Mouse (Mus musculus) CH12.LX (cell line): Measurements from ENCODE around the gene Pbrm1. TPM values are rescaled to one million over a fixed set of nuclear protein-coding genes. Genes with fewer than 3 reads are reported as not detected.

Experiments used
- DNase-seq: peaks from one replicate; pipeline ENCODE4 v3.0.0-alpha.2; 2013; ENCODE audit errors: extremely low read depth
- H3K27ac ChIP-seq: 2 replicates; pipeline ENCODE4 v1.5.1; 2012; ENCODE audit warnings: low read depth, mild to moderate bottlenecking, control low read depth, moderate library complexity; ENCODE audit not compliant: insufficient read depth
- H3K27me3 ChIP-seq: replicated peaks from 2 replicates; pipeline ENCODE3; 2012; ENCODE audit warnings: inconsistent platforms
- H3K36me3 ChIP-seq, 2 experiments: replicated peaks in 1 of 2; 2 replicates each; pipeline versions ENCODE3 to v1.6.1; 2012; ENCODE audit warnings: inconsistent platforms in 1 of 2, low read length in 1 of 2, mild to moderate bottlenecking in 1 of 2, mixed read lengths in 1 of 2, moderate library complexity in 1 of 2; ENCODE audit not compliant: control insufficient read depth in 1 of 2, insufficient read depth in 1 of 2
- H3K4me1 ChIP-seq, 2 experiments: 2 replicates each; pipeline ENCODE4 v1.6.1; 2012; ENCODE audit warnings: inconsistent platforms in 1 of 2, moderate library complexity in 1 of 2; ENCODE audit not compliant: insufficient read depth in 2 of 2, control insufficient read depth in 1 of 2
- H3K4me2 ChIP-seq: 2 replicates; pipeline ENCODE4 v1.6.1; 2012; ENCODE audit warnings: low read depth, mild to moderate bottlenecking, control low read depth; ENCODE audit not compliant: poor library complexity, insufficient read depth, severe bottlenecking
- H3K4me3 ChIP-seq, 3 experiments: fragments of 150-350 bp in 1 of 3; sonication (generic) in 1 of 3; replicated peaks in 1 of 3; 2 replicates each; pipeline versions ENCODE3 to v1.5.1; 2011 to 2012; ENCODE audit warnings: low read depth in 2 of 3, low read length in 2 of 3, mild to moderate bottlenecking in 2 of 3, moderate library complexity in 2 of 3, control low read depth in 1 of 3, improper control_type of control experiment in 1 of 3, inconsistent platforms in 1 of 3, mixed read lengths in 1 of 3; ENCODE audit not compliant: poor library complexity in 1 of 3
- H3K79me2 ChIP-seq: replicated peaks from 2 replicates; pipeline ENCODE4 v1.6.1; 2012; ENCODE audit warnings: mild to moderate bottlenecking, moderate library complexity; ENCODE audit not compliant: control insufficient read depth, poor library complexity, insufficient read depth, severe bottlenecking; ENCODE audit errors: extremely low read depth
- H3K9ac ChIP-seq: 2 replicates; pipeline ENCODE4 v1.6.1; 2012; ENCODE audit warnings: low read depth, mild to moderate bottlenecking, control low read depth, moderate library complexity; ENCODE audit not compliant: insufficient read depth
- H3K9me3 ChIP-seq: replicated peaks from 2 replicates; pipeline ENCODE3; 2012; ENCODE audit warnings: low read length, inconsistent platforms, mixed read lengths
- BHLHE40 ChIP-seq: IDR thresholded peaks from 2 replicates; pipeline ENCODE4 v1.6.1; 2011; ENCODE audit warnings: mild to moderate bottlenecking, low read depth, low read length, improper control_type of control experiment
- CHD1 ChIP-seq: IDR thresholded peaks from 2 replicates; pipeline ENCODE4 v1.6.1; 2012; ENCODE audit warnings: low read depth, low read length, improper control_type of control experiment, inconsistent platforms
- CHD2 ChIP-seq: IDR thresholded peaks from 2 replicates; pipeline ENCODE4 v1.6.1; 2011; ENCODE audit warnings: low read length, improper control_type of control experiment
- CTCF ChIP-seq, 2 experiments: IDR thresholded peaks in 1 of 2; conservative IDR thresholded peaks in 1 of 2; 2 replicates each; pipeline ENCODE4 v1.5.1; 2011 to 2012; ENCODE audit warnings: low read depth in 2 of 2, low read length in 2 of 2, improper control_type of control experiment in 1 of 2, inconsistent platforms in 1 of 2, mild to moderate bottlenecking in 1 of 2, moderate library complexity in 1 of 2
- E2F4 ChIP-seq: IDR thresholded peaks from 2 replicates; pipeline ENCODE4 v1.6.1; 2011; ENCODE audit warnings: low read depth, low read length, improper control_type of control experiment; ENCODE audit not compliant: insufficient replicate concordance
- ELF1 ChIP-seq: IDR thresholded peaks from 2 replicates; pipeline ENCODE4 v1.6.1; 2014; ENCODE audit warnings: low read depth, mild to moderate bottlenecking, inconsistent platforms, low read length, improper control_type of control experiment
- EP300 ChIP-seq: IDR thresholded peaks from 2 replicates; pipeline ENCODE4 v1.6.1; 2011; ENCODE audit warnings: low read length, improper control_type of control experiment
- GABPA ChIP-seq: IDR thresholded peaks from 2 replicates; pipeline ENCODE4 v1.6.1; 2012; ENCODE audit warnings: low read depth, low read length, improper control_type of control experiment, inconsistent platforms; ENCODE audit not compliant: insufficient replicate concordance
- JUN ChIP-seq: IDR thresholded peaks from 2 replicates; pipeline ENCODE4 v1.6.1; 2011; ENCODE audit warnings: low read depth, mild to moderate bottlenecking, low read length, improper control_type of control experiment, moderate library complexity; ENCODE audit not compliant: insufficient read depth
- JUND ChIP-seq: conservative IDR thresholded peaks from 2 replicates; pipeline ENCODE4 v1.6.1; 2011; ENCODE audit warnings: low read depth, low read length, improper control_type of control experiment
- KAT2A ChIP-seq: IDR thresholded peaks from 2 replicates; pipeline ENCODE4 v1.6.1; 2012; ENCODE audit warnings: low read length, improper control_type of control experiment, inconsistent platforms; ENCODE audit not compliant: insufficient replicate concordance
- MAFK ChIP-seq: IDR thresholded peaks from 2 replicates; pipeline ENCODE4 v1.6.1; 2011; ENCODE audit warnings: low read length, improper control_type of control experiment; ENCODE audit not compliant: insufficient replicate concordance
- MAX ChIP-seq: IDR thresholded peaks from 2 replicates; pipeline ENCODE4 v1.6.1; 2011; ENCODE audit warnings: low read length, improper control_type of control experiment
- MAZ ChIP-seq: IDR thresholded peaks from 2 replicates; pipeline ENCODE4 v1.6.1; 2012; ENCODE audit warnings: low read depth, mild to moderate bottlenecking, inconsistent platforms, low read length, improper control_type of control experiment, moderate library complexity
- MEF2A ChIP-seq: IDR thresholded peaks from 2 replicates; pipeline ENCODE4 v1.6.1; 2014; ENCODE audit warnings: low read depth, mild to moderate bottlenecking, inconsistent platforms, low read length, improper control_type of control experiment, borderline replicate concordance
- MXI1 ChIP-seq: IDR thresholded peaks from 2 replicates; pipeline ENCODE4 v1.6.1; 2011; ENCODE audit warnings: mild to moderate bottlenecking, low read depth, low read length, improper control_type of control experiment
- MYC ChIP-seq: IDR thresholded peaks from 2 replicates; pipeline ENCODE4 v1.6.1; 2011; ENCODE audit warnings: low read depth, mild to moderate bottlenecking, improper control_type of control experiment, low read length
- NRF1 ChIP-seq: IDR thresholded peaks from 2 replicates; pipeline ENCODE4 v1.6.1; 2014; ENCODE audit warnings: low read depth, mild to moderate bottlenecking, inconsistent platforms, low read length, improper control_type of control experiment, moderate library complexity
- PAX5 ChIP-seq: IDR thresholded peaks from 2 replicates; pipeline ENCODE4 v1.6.1; 2012; ENCODE audit warnings: low read length, inconsistent platforms, mixed read lengths
- POLR2AphosphoS2 ChIP-seq: IDR thresholded peaks from 2 replicates; pipeline ENCODE4 v1.6.1; 2011; ENCODE audit warnings: low read depth, low read length, improper control_type of control experiment
- RAD21 ChIP-seq: IDR thresholded peaks from 2 replicates; pipeline ENCODE4 v1.6.1; 2011; ENCODE audit warnings: low read depth, mild to moderate bottlenecking, low read length, improper control_type of control experiment, moderate library complexity
- SIN3A ChIP-seq: IDR thresholded peaks from 2 replicates; pipeline ENCODE4 v1.6.1; 2012; ENCODE audit warnings: low read length, improper control_type of control experiment, inconsistent platforms
- SMC3 ChIP-seq: IDR thresholded peaks from 2 replicates; pipeline ENCODE4 v1.6.1; 2011; ENCODE audit warnings: low read depth, low read length, improper control_type of control experiment
- TCF12 ChIP-seq: IDR thresholded peaks from 2 replicates; pipeline ENCODE4 v1.6.1; 2014; ENCODE audit warnings: low read depth, mild to moderate bottlenecking, inconsistent platforms, low read length, improper control_type of control experiment
- USF1 ChIP-seq: IDR thresholded peaks from 2 replicates; pipeline ENCODE4 v1.6.1; 2014; ENCODE audit warnings: low read depth, mild to moderate bottlenecking, inconsistent platforms, low read length, improper control_type of control experiment
- USF2 ChIP-seq: conservative IDR thresholded peaks from 2 replicates; pipeline ENCODE4 v1.6.1; 2011; ENCODE audit warnings: low read depth, low read length, improper control_type of control experiment
- ZC3H11A ChIP-seq: IDR thresholded peaks from 2 replicates; pipeline ENCODE4 v1.6.1; 2012; ENCODE audit warnings: low read depth, mild to moderate bottlenecking, inconsistent platforms, low read length, improper control_type of control experiment
- ZKSCAN1 ChIP-seq: IDR thresholded peaks from 2 replicates; pipeline ENCODE4 v1.6.1; 2012; ENCODE audit warnings: low read depth, inconsistent platforms, low read length, improper control_type of control experiment, borderline replicate concordance
- ZNF384 ChIP-seq: IDR thresholded peaks from 2 replicates; pipeline ENCODE4 v1.6.1; 2012; ENCODE audit warnings: low read depth, low read length, improper control_type of control experiment, inconsistent platforms
- dilution Hi-C: fragments of 300-500 bp; cut with MboI; formaldehyde crosslinking; loops from 2 replicates; pipeline ENCODE4 v1.14.3; 2020; ENCODE audit warnings: low sequenced_read_pairs; ENCODE audit not compliant: extremely low pct_unique_long_range_greater_than_20kb, extremely low pct_ligation_motif_present
- in situ Hi-C: fragments of 300-500 bp; cut with MboI; formaldehyde crosslinking; loops from 3 replicates; pipeline ENCODE4 v1.14.3; 2019; ENCODE audit warnings: low sequenced_read_pairs, low pct_ligation_motif_present, low pct_unique_long_range_greater_than_20kb, mixed read lengths
- polyA plus RNA-seq: library from polyadenylated mRNA; unstranded; fragments of >175 nt; gene quantifications from 2 replicates; pipeline ENCODE4 v1.2.1, GENCODE M21; 2012; ENCODE audit warnings: low read depth; ENCODE audit not compliant: insufficient read length
- total RNA-seq, 2 experiments: library from RNA; depleted of rRNA; stranded (reverse); fragments of 300-350 nt in 1 of 2; fragments of >200 nt in 1 of 2; gene quantifications; 2 replicates each; pipeline ENCODE4 v1.2.3; 2012 to 2014

Gene Pbrm1
- total and polyA plus RNA-seq, 3 experiments: 20.4 to 28.8 (median 22.6) TPM

GRCm38 (mm10) chr14:31078597-31079208, 59.8 kb downstream of the Pbrm1 start:
- Histone ChIP-seq H3K4me2 (no peak overlapping the region), H3K9ac (no peak overlapping the region), H3K36me3 (peaks cover 27 to 68% of the 10 kb centered on the region in 2 experiments), H3K27me3 (no peaks in the 10 kb centered on the region), H3K9me3 (peaks cover 3% of the 10 kb centered on the region), H3K79me2 (no peaks in the 10 kb centered on the region), H3K4me1 (no peaks in the 10 kb centered on the region), H3K27ac (no peak overlapping the region), H3K4me3 (no peak overlapping the region)
- TF ChIP-seq SIN3A (no peak), POLR2AphosphoS2 (no peak), MEF2A (no peak), TCF12 (no peak), CHD1 (no peak), JUND (no peak), CTCF (conservative IDR thresholded peaks at IDR 0.05 in 1 of 2, IDR thresholded peaks at IDR 0.05 in 1 of 2; ENCODE audit: low read depth in 2 of 2, low read length in 2 of 2) (no peak), NRF1 (no peak), SMC3 (no peak), PAX5 (no peak), GABPA (no peak), MYC (no peak), ZKSCAN1 (no peak), ZNF384 (no peak), USF1 (no peak), KAT2A (no peak), MXI1 (no peak), MAX (no peak)
- DNase-seq: no peak
- in situ Hi-C loops: no loop called here
- dilution Hi-C loops: no loop called here

GRCm38 (mm10) chr14:31079313-31080028, 60.5 kb downstream of the Pbrm1 start:
- H3K9ac ChIP-seq: no peak overlapping the region
- H3K27ac ChIP-seq: no peak overlapping the region
- H3K4me1 ChIP-seq: no peaks in the 10 kb centered on the region
- H3K27me3 ChIP-seq: no peaks in the 10 kb centered on the region
- no peak overlapping the region for H3K4me3 ChIP-seq
- in situ Hi-C loops: no loop called here
- TF ChIP-seq USF2 (no peak), ELF1 (no peak), KAT2A (no peak), JUND (no peak), CHD2 (no peak), JUN (no peak), MAFK (no peak), MAZ (no peak), BHLHE40 (no peak), ZC3H11A (no peak), ZKSCAN1 (no peak), EP300 (no peak), E2F4 (no peak), RAD21 (no peak), PAX5 (no peak), SIN3A (no peak)
- peaks cover 3% of the 10 kb centered on the region for H3K9me3 ChIP-seq
- DNase-seq: no peak
- peaks cover 27 to 62% of the 10 kb centered on the region in 2 experiments for H3K36me3 ChIP-seq
- no peak overlapping the region for H3K4me2 ChIP-seq
- dilution Hi-C loops: no loop called here
- no peaks in the 10 kb centered on the region for H3K79me2 ChIP-seq
